Mouse (Mus musculus) MN1 (cell line): ENCODE measurements around the gene Cdk14.
"Not testable (repeated sequence)": the region's sequence is repeated elsewhere in the genome, so short reads cannot be mapped to it uniquely, and the experiment has no call there.

Experiments used
- DNase-seq: peaks from one replicate; pipeline ENCODE4 v3.0.0-alpha.2; 2016; ENCODE audit warnings: low spot score

Gene Cdk14

DNA sequence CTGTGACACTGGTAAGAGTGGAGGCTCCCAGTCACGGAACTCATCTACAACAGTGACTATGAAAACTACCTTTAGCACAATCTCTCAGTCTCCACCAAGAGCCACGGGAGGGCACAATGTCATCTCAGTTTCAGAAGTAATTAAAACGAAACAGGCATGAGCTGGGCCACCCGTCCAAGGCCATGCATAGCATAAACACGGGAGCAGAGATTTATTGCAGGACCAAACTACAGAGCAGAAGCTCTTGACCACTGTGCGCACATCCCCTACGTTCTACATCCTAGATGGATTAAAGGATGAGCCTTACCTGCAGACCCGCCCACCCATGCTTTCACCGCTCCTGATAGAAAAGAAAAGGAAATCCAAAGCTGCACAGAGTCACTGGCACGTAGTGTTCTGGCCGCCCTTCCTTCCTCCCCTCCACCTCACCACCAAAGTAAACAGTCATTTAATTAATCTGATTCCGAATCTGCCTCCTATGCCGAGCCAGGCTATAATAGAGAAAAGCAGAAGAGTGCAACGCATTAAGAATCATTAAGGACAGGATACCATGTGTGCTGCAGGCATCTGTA, 158.3 kb downstream of the Cdk14 start:
- peak; percentile 48 for DNase-seq

DNA sequence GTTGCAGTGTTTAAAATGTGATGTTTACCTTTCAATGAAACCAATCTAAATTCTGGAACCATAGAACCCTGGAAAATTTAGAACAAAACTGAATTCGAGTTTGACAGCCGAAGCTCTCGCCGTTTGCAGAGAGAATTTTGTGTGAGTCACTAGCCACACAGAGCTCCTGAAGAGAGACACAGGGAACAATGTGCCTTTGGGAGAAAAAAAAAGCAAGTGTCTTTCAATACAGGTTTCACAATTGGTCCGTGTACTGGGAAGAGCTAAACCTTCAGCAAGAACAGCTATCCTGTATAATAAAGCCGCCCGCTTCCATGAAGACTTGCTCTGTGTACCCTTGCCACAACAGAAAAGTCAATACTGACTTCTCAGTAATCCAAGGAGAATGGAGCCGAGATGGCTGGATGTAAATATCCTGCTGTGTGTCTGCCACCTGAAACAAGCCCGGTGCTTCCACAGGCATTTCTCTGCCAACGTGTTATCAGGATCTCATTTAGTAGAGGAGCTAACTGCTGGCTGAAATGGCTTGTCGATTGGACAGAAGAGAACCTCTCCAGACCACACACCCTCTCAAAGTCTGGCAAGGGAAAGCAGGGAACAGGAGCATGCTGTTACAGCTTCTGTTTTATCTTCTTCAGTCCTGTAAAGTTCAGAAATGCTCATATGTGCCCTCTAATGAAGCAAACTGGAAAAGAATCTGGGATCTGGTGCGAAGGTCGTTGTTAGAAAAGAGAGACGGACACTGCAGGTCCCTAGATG, 159.0 kb downstream of the Cdk14 start:
- peak; percentile 24 for DNase-seq

DNA sequence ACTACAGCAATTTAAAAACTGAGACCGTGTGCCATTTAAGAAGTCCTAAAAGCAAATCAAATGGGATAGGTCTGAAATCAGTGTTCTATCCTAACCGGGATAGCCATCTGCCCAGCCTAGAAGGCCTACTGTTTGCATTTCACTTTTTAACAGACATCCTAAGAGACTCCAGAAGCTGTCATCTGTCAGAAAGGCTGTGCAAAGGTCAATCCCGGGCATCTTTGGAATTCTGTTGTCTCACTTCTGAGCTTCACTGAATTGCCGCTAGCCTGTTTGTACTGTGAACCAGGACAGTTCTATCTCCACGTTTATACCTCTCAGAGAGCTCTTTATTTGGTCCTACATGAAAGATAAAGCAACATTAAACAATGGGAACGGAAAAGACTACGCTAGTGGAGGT, 159.8 kb downstream of the Cdk14 start:
- no peak for DNase-seq

- no peak for DNase-seq
Measured at GRCm38 (mm10) chr5:5254391-5254790, 165.7 kb downstream of the Cdk14 start.

DNA sequence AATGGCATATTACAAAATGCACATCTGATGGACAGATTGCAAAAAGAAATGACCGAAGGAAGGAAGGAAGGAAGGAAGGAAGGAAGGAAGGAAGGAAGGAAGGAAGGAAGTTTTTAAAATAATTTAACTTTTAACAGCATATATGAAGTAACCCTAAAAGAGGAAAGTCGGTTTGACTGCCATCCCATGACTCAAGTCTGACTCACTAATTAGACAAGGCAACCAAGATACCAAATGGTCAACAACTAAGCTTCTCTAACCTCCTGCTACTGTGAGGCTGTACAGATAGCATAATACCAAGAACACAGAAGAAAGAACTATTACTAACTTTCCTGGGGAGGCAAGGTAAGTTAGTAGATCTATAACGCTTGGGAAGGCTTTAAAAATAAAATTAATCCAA, 166.9 kb downstream of the Cdk14 start:
- DNase-seq = no peak

DNA sequence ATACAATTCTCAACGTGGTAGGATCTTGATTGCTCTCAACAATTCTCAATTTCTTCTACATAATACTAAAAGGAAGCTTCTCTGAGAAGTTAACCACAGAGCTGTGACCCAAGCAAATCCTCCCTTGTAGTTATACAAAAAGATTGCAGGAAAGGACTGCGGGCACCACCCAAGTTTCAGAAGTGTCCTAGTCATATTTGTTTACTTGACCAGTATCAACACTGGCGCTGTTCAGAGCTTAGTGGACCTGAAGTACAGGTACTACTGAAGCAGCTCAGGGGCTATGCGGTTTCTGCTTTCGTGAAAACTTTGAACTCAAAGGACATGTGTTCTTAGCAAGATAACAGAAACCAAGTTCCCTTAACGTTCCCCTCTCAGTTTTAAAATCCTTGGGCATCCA, 172.4 kb downstream of the Cdk14 start:
- no peak for DNase-seq

- DNase-seq = no peak
Measured at GRCm38 (mm10) chr5:5246534-5247175, 173.5 kb downstream of the Cdk14 start.

DNA sequence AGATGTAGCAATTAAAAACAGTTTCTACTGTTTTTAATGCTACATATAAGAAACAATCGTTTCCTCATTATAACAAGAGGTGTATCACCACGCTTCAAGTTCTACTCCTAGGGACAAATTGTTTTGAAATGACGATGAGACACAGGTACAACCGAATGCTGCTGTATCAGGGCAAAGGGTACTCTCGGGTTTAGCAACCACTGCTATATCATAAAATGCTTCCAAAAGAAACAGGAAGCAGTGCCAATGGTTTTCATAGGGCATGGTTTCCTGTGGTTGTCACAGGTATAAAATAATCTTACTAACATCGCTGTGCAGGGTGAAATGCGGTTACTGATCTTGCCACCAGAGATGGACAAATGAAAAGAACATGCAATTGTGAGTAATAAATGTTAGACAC, 174.9 kb downstream of the Cdk14 start:
- no peak for DNase-seq

DNA sequence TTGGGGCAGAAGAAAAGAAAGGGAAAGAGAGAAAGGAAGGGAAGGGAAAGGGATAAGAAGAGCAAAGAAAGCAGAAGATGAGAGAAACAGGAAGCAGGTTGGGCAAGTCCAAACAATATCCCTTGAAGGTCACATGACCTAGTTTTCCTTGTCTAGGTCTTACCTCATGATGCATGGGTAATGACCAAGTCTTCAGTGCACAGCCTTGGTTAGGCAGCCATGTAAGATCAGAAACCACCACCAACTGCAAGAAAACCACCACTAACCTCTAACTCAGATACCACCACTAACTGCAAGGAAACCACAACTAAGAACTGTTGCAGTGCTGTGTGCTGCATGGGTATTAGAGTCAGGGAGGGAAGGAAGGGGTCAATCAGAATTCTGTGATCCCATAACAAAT, 176.5 kb downstream of the Cdk14 start:
- DNase-seq = no peak

DNA sequence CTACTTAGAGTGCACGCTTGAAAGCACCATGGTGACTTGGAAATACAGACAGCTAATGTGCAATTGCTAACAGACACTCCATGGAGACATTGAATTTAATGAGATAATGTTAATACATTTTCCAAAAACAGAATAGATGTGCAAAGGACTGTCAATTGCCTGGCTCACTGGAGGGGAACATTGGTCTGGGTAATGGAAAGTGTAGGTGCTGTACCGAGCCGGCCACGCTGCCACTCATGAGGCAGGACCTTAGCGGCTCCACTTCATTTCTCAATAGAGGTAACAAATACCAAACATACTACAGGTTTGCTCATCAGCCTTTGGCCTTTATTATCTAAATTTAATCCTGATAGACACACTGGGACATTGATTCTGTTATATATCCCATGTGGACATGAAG, 177.4 kb downstream of the Cdk14 start:
- DNase-seq = no peak

DNA sequence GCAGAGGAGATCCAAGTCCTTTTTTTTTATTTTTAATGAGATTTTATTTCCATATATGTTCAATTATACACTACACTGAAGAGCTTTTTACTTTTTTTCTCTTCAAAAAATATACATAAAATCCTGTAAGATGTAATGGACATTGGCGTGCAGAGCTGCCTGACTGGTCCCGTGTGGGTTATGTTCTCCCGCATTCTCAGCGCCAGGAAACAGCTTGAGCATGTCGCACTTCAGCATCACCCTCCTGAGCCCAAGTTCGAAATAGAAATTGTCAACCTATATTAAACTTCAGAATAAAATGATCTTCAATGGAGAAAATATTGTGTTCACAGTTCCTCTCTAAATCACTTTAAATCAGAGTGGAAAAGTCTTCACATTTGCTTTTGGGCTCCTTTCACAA, 179.0 kb downstream of the Cdk14 start:
- no peak for DNase-seq

- DNase-seq = no peak
Measured at GRCm38 (mm10) chr5:5240121-5240520, 180.0 kb downstream of the Cdk14 start.

DNA sequence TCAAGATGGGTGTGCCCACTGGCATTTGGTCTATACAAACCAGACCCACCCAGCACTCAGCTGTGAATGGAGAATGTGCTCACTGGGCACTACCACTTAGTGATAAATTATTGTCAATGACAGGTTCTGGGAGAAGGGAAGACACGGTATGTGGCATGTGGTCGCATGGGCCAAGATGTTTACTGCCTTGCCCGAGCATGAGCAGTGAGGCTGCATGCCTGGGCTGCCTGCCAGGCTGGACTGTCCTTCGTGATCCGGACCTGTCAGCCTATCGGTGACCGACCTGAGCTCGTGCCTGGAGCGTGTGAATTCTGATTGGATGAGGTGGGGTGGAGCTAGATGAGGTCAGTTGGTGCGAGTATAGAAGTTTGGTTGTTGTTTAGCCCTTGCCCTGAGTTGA, 185.2 kb downstream of the Cdk14 start:
- DNase-seq = not testable (repeated sequence)

GRCm38 (mm10) chr5:5226966-5227365, 193.1 kb downstream of the Cdk14 start:
- DNase-seq = no peak

GRCm38 (mm10) chr5:5211780-5212135, 208.4 kb downstream of the Cdk14 start:
- no peak for DNase-seq

DNA sequence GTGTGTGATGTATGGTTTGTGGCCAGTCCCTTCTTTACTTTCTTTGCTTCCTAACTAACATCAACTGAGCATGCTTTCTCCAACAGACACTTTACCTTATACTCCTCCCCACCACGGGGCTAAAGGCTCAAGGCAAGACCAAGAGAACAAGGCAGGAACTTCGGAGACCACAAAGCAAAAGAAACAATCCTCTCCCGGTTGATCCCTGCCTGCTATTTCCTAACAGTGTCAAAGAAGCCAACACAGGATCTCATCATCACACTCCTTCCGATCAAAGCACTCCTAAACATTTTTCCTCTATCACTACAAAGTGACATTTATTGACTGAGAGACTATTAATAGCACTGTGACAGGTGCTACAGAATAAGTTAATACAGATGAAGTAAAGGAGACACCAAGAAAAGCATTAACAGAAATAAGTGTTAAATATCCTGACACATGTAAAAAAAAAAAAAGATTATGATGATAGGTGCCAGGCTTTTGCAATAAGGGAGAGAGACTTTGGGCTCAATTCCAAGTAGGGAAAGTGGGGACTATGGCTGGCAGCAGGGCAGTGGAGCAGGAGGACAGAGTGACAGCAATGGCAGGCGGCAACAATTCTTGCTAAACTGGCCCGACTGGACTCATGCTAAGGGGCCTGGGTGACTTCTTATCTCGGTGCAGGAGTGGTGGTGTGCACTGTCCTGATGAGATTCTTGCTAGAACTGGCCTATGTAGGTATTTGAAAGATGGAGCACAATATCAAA, 208.9 kb downstream of the Cdk14 start:
- DNase-seq = no peak

GRCm38 (mm10) chr5:5208016-5208415, 212.1 kb downstream of the Cdk14 start:
- no peak for DNase-seq

- no peak for DNase-seq
Measured at GRCm38 (mm10) chr5:5206012-5206411, 214.1 kb downstream of the Cdk14 start.

DNA sequence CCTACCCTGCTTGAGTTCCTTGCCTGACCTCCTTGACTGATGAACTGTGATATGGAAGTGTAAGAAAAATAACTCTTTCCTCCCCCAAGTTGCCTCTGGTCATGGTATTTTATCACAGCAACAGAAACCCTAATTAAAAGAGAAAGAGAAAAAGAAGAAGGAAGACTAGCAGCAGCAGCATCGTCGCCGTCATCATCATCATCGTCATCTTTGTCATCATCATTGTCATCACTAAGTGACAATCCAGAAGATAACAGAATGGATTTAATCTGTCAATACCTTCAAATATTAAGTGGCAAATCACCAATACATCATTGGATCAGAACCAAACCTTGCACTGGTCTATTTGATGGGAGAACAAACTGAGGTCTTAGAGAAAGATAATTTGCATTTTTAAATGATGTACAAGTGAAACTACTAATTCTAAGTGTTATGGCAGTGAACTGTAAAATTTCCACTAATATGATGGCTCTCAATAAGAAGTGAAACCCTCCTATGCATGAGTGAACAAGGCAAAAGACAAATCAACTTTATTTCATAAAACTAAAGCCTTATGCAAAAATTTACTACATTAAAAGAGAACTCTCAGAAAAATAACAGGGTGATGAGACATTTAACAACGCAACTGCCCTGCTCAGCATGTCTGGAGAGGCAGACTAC, 225.4 kb downstream of the Cdk14 start:
- no peak for DNase-seq

GRCm38 (mm10) chr5:5189590-5189989, 230.5 kb downstream of the Cdk14 start:
- no peak for DNase-seq

DNA sequence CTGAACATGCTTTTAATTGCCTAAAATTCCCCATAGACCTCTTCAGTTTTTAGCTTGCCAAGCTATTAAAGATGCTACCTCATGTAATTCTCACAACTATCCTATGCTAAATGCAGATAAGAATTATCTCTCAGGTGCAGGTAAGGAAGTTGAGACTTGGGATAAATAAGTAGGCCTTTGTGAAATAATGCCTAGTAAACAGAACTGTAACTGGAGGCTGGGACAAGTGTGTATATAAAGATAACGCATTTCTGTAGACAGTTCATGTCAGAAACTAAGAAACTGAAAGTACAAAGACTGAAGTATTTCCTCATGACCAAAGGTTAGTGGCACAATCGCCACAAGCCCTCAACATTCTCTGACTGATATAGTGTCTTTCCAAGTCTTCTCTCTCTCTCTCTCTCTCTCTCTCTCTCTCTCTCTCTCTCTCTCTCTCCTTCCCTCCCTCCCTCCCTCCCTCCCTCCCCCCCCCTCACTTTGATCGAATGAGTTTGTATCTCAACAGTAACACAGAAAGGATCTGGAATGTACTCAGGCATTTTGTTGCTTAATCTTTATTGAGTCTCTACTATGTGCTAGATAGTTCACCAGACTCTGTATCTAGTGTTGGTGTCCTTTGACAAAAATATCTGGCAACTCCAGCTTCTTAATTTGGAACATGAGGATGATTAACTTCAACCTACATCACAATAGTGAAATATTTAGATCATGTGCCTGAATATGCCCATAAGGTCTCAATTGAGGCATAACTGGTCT, 233.9 kb downstream of the Cdk14 start:
- DNase-seq = no peak

- DNase-seq = no peak
Measured at GRCm38 (mm10) chr5:5185521-5185920, 234.6 kb downstream of the Cdk14 start.
